Mouse (Mus musculus): ENCODE results near the gene Psg29. TPM values are rescaled to one million over a fixed set of nuclear protein-coding genes. Genes with fewer than 3 reads are reported as not detected.

The Psg29 gene
- polyA plus RNA-seq (2015; fragmentation: Nextera tagmentation; extraction: Ambion mirVana): not detected in 2 replicates

DNA sequence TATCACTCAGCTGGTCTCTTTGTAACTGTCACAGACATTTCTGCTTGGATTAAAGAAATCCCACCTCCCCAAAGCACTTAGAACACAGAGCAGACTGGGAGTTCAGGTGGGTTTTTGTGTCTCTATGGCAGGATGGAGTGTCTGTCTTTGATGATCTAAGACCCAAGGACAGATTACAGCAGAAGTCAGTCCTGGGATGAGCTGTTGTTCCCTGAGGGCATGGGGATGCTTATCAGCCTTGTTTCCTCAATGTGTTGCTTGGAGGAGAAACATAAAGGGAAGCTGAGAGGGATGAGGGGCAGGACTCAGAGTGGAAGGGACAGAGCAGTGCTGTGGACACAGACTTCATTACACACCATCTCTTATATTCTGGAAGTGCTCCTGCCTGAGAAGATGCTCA, at the start of gene Psg29:
TSS of gene Psg29 (plus strand) at position 301 of the 400 bp plus-strand sequence.
- H3K36me3 ChIP-seq: no peaks in the 10 kb centered on the region
- no peak within 1 kb of the TSS for H3K4me2 ChIP-seq
- no peak within 1 kb of the TSS for H3K4me3 ChIP-seq
- H3K27ac ChIP-seq: no peak within 1 kb of the TSS
- H3K9ac ChIP-seq: no peak within 1 kb of the TSS
- no peaks in the 10 kb centered on the region for H3K9me3 ChIP-seq
- ATAC-seq (ENCODE audit: borderline replicate concordance, extremely low read depth, low FRiP score, low TSS enrichment): no peak
- no peaks in the 10 kb centered on the region for H3K27me3 ChIP-seq
- no peaks in the 10 kb centered on the region for H3K4me1 ChIP-seq

DNA sequence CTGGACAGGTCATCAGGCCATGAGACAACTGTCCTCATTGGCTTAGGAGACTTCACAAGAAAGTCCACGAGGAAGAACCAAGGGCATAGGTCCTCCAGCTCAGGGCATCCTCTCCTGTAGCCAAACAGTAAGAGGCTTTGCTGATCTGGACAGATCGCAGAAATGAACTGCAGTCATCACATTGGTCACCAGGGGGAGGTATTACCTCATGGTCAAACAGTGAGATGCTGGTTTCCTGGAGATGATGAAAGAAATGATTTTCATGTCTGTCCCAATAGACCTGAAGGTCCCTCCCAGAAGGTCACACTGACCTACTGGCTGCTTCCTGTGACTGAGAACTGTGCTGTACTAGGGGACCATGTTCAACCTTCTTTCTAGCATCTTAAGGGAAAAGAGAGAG, 47.6 kb upstream of the Psg29 start:
- Histone ChIP-seq H3K27ac (no peak overlapping the region), H3K27me3 (no peaks in the 10 kb centered on the region), H3K4me3 (no peak overlapping the region), H3K36me3 (no peaks in the 10 kb centered on the region), H3K9me3 (no peaks in the 10 kb centered on the region), H3K4me1 (no peaks in the 10 kb centered on the region), H3K9ac (no peak overlapping the region), H3K4me2 (no peak overlapping the region)
- 29% methylated on average over 2 of the region's 2 CpGs for WGBS
- no peak for ATAC-seq (ENCODE audit: borderline replicate concordance, extremely low read depth, low FRiP score, low TSS enrichment)

DNA sequence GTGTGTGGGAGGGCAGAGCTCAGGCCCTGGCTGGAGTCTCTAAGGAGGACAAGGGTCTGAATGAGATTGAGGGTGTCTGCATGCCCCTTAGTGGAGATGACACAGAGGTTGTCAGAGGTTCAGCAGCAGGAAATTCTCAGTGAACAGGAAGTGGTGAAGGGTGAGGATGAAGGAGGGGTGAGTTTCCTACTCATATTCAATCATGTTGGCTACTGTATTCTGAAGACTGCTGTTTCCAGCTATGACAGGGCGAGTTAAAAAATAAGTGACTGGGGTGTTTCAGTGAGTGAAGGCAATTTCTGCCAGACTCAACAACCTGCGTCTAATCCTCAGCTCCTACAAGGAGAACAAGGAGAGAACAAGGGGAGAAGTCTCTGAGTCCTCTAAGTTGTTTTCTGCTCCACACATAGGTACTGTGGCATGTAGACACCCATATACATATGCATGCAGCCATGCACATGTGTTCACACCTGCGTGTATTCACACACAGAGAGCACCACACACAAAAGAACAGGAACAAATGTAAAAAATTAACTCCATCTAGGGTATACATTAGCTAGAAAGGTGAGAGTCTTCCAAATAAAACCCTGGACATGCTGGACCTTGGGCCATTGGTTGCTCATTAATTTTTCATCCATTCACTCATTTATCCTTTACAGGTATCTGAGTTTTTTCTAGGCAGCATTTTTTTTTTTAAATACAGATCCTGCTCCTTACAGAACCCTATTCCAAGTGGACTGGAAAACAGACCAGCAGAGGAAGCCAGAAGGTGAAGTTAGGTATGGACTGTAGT, 46.2 kb upstream of the Psg29 start:
- H3K9me3 ChIP-seq: no peaks in the 10 kb centered on the region
- ATAC-seq (ENCODE audit: borderline replicate concordance, extremely low read depth, low FRiP score, low TSS enrichment): no peak
- no peak overlapping the region for H3K27ac ChIP-seq
- H3K4me1 ChIP-seq: no peaks in the 10 kb centered on the region
- no peak overlapping the region for H3K9ac ChIP-seq
- no peak overlapping the region for H3K4me2 ChIP-seq
- 61% methylated on average over 3 of the region's 3 CpGs for WGBS
- no peak overlapping the region for H3K4me3 ChIP-seq
- H3K27me3 ChIP-seq: no peaks in the 10 kb centered on the region
- no peaks in the 10 kb centered on the region for H3K36me3 ChIP-seq

DNA sequence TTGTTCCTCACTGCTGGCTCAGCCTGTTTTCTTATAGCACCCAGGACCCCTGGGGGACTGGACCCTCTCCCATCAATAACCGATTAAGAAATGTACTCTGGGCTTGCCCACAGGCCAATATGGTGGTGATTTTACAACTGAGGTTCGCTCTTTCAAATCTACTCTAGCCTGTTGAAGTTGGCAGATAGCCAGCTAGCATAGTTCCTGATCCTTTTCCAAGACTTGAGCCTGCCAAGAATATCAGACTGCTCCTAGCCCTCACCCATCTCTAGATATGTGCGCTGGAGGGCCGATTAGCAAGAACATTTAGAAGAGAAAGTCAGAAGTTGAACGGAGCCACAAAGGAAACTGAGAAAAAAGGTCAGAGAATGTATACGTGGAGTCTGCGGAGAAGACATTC, 44.3 kb upstream of the Psg29 start:
- Histone ChIP-seq H3K27ac (no peak overlapping the region), H3K4me2 (no peak overlapping the region), H3K9me3 (no peaks in the 10 kb centered on the region), H3K27me3 (no peaks in the 10 kb centered on the region), H3K4me1 (no peaks in the 10 kb centered on the region), H3K36me3 (no peaks in the 10 kb centered on the region), H3K9ac (no peak overlapping the region), H3K4me3 (no peak overlapping the region)
- no peak for ATAC-seq (ENCODE audit: borderline replicate concordance, extremely low read depth, low FRiP score, low TSS enrichment)
- 65% methylated on average over 7 of the region's 7 CpGs for WGBS

DNA sequence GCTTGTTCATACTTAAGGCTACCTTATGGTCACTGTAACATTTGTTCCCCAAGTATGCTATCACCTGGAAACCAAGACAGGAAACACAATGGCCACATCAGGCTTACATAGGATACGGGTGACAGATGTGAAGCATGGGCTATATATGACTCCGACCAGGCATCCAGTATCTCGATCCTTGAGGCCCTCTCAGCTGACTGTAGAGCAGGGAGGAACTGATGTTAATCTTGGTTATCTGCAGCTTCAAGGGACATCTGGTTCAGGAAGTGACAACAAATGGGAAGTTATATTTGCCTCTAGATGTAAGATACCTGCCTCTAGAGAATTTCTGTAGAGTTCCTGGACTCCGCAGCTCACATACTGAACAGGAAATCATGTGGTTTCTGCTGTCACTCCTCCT, 31.4 kb upstream of the Psg29 start:
- no peaks in the 10 kb centered on the region for H3K36me3 ChIP-seq
- 83% methylated on average over 4 of the region's 4 CpGs for WGBS

DNA sequence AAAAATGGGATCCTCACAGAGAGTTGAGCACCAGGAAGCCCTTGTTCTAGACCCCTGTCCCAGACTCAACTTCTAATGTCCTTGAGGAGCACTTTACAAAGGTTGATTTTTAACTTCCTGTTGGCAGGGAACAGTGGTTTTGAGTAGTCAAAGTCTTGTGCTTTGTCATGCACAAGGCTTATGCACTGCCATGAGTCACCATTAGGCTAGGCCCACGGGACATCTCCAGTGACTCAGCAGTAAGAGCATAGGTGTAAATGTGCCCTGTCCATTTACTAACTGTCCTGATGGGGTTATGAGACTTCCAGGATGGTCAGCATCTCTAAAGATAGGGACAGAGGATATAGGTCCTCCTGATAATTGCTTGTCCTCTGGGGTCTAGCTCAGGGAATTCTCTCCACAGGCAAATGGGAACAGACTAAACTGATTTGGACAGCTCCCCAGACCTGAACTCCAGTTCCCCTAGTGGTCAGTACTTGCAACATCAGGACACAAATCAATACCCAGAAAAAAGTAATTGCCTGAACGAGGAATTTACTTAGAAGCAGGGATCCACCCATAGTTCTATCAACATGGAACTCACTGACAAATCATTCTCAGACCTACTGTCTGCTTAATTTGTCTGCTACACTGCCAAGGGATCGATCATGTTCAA, 2.4 kb downstream of the Psg29 start:
- Histone ChIP-seq H3K4me2 (no peak overlapping the region), H3K27ac (no peak overlapping the region), H3K27me3 (no peaks in the 10 kb centered on the region), H3K9ac (no peak overlapping the region), H3K4me3 (no peak overlapping the region), H3K4me1 (no peaks in the 10 kb centered on the region), H3K36me3 (no peaks in the 10 kb centered on the region), H3K9me3 (0 out of 2 replicates have a peak, but pooled peaks cover 4% of the 10 kb centered on the region)
- no peak for ATAC-seq (ENCODE audit: borderline replicate concordance, extremely low read depth, low FRiP score, low TSS enrichment)
- 47% methylated on average over 3 of the region's 3 CpGs for WGBS

More for the DNA sequence above, 31.4 kb upstream of the Psg29 start:
- Histone ChIP-seq H3K9me3 (no peaks in the 10 kb centered on the region), H3K4me3 (no peak overlapping the region), H3K4me2 (no peak overlapping the region), H3K27me3 (no peaks in the 10 kb centered on the region), H3K27ac (no peak overlapping the region), H3K9ac (no peak overlapping the region), H3K4me1 (no peaks in the 10 kb centered on the region)
- no peak for ATAC-seq (ENCODE audit: borderline replicate concordance, extremely low read depth, low FRiP score, low TSS enrichment)

Other genes starting within 250 kb of the Psg29 start
- 0.11 and 0.36 TPM in 2 replicates for gene Pnmal1, start 243.8 kb upstream of the Psg29 start, polyA plus RNA-seq (2015; fragmentation: Nextera tagmentation; extraction: Ambion mirVana)
- gene Gm42372, start 220.4 kb upstream of the Psg29 start, polyA plus RNA-seq (2015; fragmentation: Nextera tagmentation; extraction: Ambion mirVana): 0.16 and 0.17 TPM in 2 replicates
- gene Ccdc8, start 210.8 kb upstream of the Psg29 start, polyA plus RNA-seq (2015; fragmentation: Nextera tagmentation; extraction: Ambion mirVana): 34.9 and 35.9 TPM in 2 replicates
- gene Ppp5c, start 175.6 kb upstream of the Psg29 start, polyA plus RNA-seq (2015; fragmentation: Nextera tagmentation; extraction: Ambion mirVana): 107 and 110 TPM in 2 replicates
- 37.6 and 41.5 TPM in 2 replicates for gene Hif3a, start 141.1 kb upstream of the Psg29 start, polyA plus RNA-seq (2015; fragmentation: Nextera tagmentation; extraction: Ambion mirVana)
- gene Psg16, start 129.4 kb upstream of the Psg29 start, polyA plus RNA-seq (2015; fragmentation: Nextera tagmentation; extraction: Ambion mirVana): 0.10 and 0.19 TPM in 2 replicates
- not detected in 2 replicates for gene Ceacam3, start 53.2 kb upstream of the Psg29 start, polyA plus RNA-seq (2015; fragmentation: Nextera tagmentation; extraction: Ambion mirVana)